Mouse (Mus musculus) liver, embryonic 16.5 days (tissue): ENCODE data around the gene Rpl35. TPM values are rescaled to one million over a fixed set of nuclear protein-coding genes. Genes with fewer than 3 reads are reported as not detected.

Experiments
- ATAC-seq: fragments of 200-750 bp; cut with Nextera tagmentation; 2 replicates; pipeline ENCODE4 v1.8.0; 2017; ENCODE audit warnings: low read depth, mild to moderate bottlenecking, moderate number of reproducible peaks, moderate library complexity
- H3K27ac ChIP-seq: fragments of 300-500 bp; sonication (generic); 2 replicates; pipeline ENCODE4 v1.5.1; 2014; ENCODE audit warnings: mild to moderate bottlenecking, low read length
- H3K27me3 ChIP-seq: fragments of 300-500 bp; sonication (generic); 2 replicates; pipeline ENCODE4 v1.6.1; 2014; ENCODE audit warnings: low read depth, low read length, mixed read lengths; ENCODE audit not compliant: control insufficient read depth, insufficient read depth
- H3K36me3 ChIP-seq: fragments of 300-500 bp; sonication (generic); 2 replicates; pipeline ENCODE4 v1.6.1; 2014; ENCODE audit warnings: mild to moderate bottlenecking; ENCODE audit not compliant: control insufficient read depth, insufficient read depth
- H3K4me1 ChIP-seq: fragments of 300-500 bp; sonication (generic); 2 replicates; pipeline ENCODE4 v1.6.1; 2014; ENCODE audit warnings: low read depth, low read length, mixed read lengths; ENCODE audit not compliant: control insufficient read depth
- H3K4me2 ChIP-seq: fragments of 300-500 bp; sonication (generic); 2 replicates; pipeline ENCODE4 v1.6.1; 2014; ENCODE audit warnings: low read depth, low read length, mixed read lengths
- H3K4me3 ChIP-seq: fragments of 300-500 bp; sonication (generic); 2 replicates; pipeline ENCODE4 v1.5.1; 2014; ENCODE audit warnings: low read depth, mild to moderate bottlenecking, low read length
- H3K9ac ChIP-seq: fragments of 300-500 bp; sonication (generic); 2 replicates; pipeline ENCODE4 v1.6.1; 2014; ENCODE audit warnings: low read depth, low read length
- H3K9me3 ChIP-seq: fragments of 300-500 bp; sonication (generic); replicated peaks from 2 replicates; pipeline ENCODE4 v1.6.1; 2016; ENCODE audit warnings: low read length; ENCODE audit not compliant: control insufficient read depth
- WGBS: fragments of 180-500 bp; shearing (Covaris S2); extraction: QIAGEN DNeasy Blood & Tissue Kit; methylation state at CpG from one replicate; pipeline ENCODE4 v1.1.7; 2014; ENCODE audit not compliant: insufficient replicate concordance; 5-methylcytosine and 5-hydroxymethylcytosine counted together
- polyA plus RNA-seq: library from polyadenylated mRNA; unstranded; fragments of >200 nt; fragmentation: Nextera tagmentation; extraction: Ambion mirVana; gene quantifications from 2 replicates; pipeline ENCODE4 v1.2.1, GENCODE M21; 2015

The Rpl35 gene
- polyA plus RNA-seq, 1 experiment from 2014 or later = 456 TPM

- Histone ChIP-seq H3K4me2 (0 out of 2 replicates have a peak overlapping the region, but pooled peaks have one; percentile 84), H3K27ac (peak overlapping the region; percentile 51; the same call in 1 of the 2 replicates), H3K36me3 (peaks cover 20% of the 10 kb centered on the region), H3K9me3 (no peaks in the 10 kb centered on the region), H3K4me3 (no peak overlapping the region), H3K4me1 (peaks cover 45% of the 10 kb centered on the region), H3K9ac (0 out of 2 replicates have a peak overlapping the region, but pooled peaks have one; percentile 1), H3K27me3 (no peaks in the 10 kb centered on the region)
- no peak for ATAC-seq
- whole genome bisulfite sequencing = 66% methylated on average over 3 of the region's 3 CpGs
These were observed 3.6 kb downstream of the Rpl35 start for GRCm38 (mm10) chr2:39001866-39002265.

- WGBS = 70% methylated on average over 4 of the region's 4 CpGs
- peaks cover 20% of the 10 kb centered on the region for H3K36me3 ChIP-seq
- no peak for ATAC-seq
- peaks cover 33% of the 10 kb centered on the region for H3K4me1 ChIP-seq
- H3K4me3 ChIP-seq = no peak overlapping the region
- no peak overlapping the region for H3K27ac ChIP-seq
- H3K9ac ChIP-seq = no peak overlapping the region
- H3K9me3 ChIP-seq = no peaks in the 10 kb centered on the region
- H3K4me2 ChIP-seq = no peak overlapping the region
- H3K27me3 ChIP-seq = no peaks in the 10 kb centered on the region
These were observed 4.9 kb downstream of the Rpl35 start for GRCm38 (mm10) chr2:39000587-39000919.

GRCm38 (mm10) chr2:38999910-39000586 is 5.4 kb downstream of the Rpl35 start:
- Histone ChIP-seq H3K27ac (no peak overlapping the region), H3K27me3 (no peaks in the 10 kb centered on the region), H3K36me3 (peaks cover 20% of the 10 kb centered on the region), H3K9me3 (no peaks in the 10 kb centered on the region), H3K4me3 (no peak overlapping the region), H3K4me2 (no peak overlapping the region), H3K9ac (no peak overlapping the region), H3K4me1 (peaks cover 33% of the 10 kb centered on the region)
- 50% methylated on average over 8 of the region's 8 CpGs for WGBS
- ATAC-seq = no peak

- WGBS = 42% methylated on average over 4 of the region's 4 CpGs
- H3K9ac ChIP-seq = no peak overlapping the region
- no peak for ATAC-seq
- no peaks in the 10 kb centered on the region for H3K27me3 ChIP-seq
- no peaks in the 10 kb centered on the region for H3K9me3 ChIP-seq
- peaks cover 32% of the 10 kb centered on the region for H3K4me1 ChIP-seq
- no peak overlapping the region for H3K4me2 ChIP-seq
- no peak overlapping the region for H3K4me3 ChIP-seq
- H3K36me3 ChIP-seq = peaks cover 20% of the 10 kb centered on the region
- H3K27ac ChIP-seq = peak overlapping the region; percentile 10; the same call in 1 of the 2 replicates
These were observed 6.0 kb downstream of the Rpl35 start for GRCm38 (mm10) chr2:38999381-38999780.

- no peaks in the 10 kb centered on the region for H3K27me3 ChIP-seq
- peak within 1 kb of the TSS; percentile 68 for H3K4me2 ChIP-seq
- H3K27ac ChIP-seq = peak within 1 kb of the TSS; percentile 65
- peak within 1 kb of the TSS; percentile 52 for H3K9ac ChIP-seq
- peaks cover 20% of the 10 kb centered on the region for H3K36me3 ChIP-seq
- ATAC-seq = peak; percentile 89
- 10% methylated on average over 33 of the region's 33 CpGs for WGBS
- peaks cover 15% of the 10 kb centered on the region for H3K4me1 ChIP-seq
- H3K9me3 ChIP-seq = no peaks in the 10 kb centered on the region
- H3K4me3 ChIP-seq = peak within 1 kb of the TSS; percentile 58
These were observed 7.7 kb downstream of the Rpl35 start, which contains the start of gene Wdr38 for GRCm38 (mm10) chr2:38997386-38998374. Gene Wdr38, plus strand, starts transcription at chr2:38997476.

- no peaks in the 10 kb centered on the region for H3K9me3 ChIP-seq
- H3K4me1 ChIP-seq = peaks cover 26% of the 10 kb centered on the region
- no peak overlapping the region for H3K9ac ChIP-seq
- no peaks in the 10 kb centered on the region for H3K36me3 ChIP-seq
- H3K27ac ChIP-seq = no peak overlapping the region
- WGBS = 66% methylated on average over 4 of the region's 4 CpGs
- ATAC-seq = no peak
- H3K4me3 ChIP-seq = no peak overlapping the region
- H3K4me2 ChIP-seq = no peak overlapping the region
- no peaks in the 10 kb centered on the region for H3K27me3 ChIP-seq
These were observed 13.0 kb downstream of the Rpl35 start for GRCm38 (mm10) chr2:38992452-38992851.

- no peak for ATAC-seq
- Histone ChIP-seq H3K4me3 (no peak overlapping the region), H3K4me1 (peaks cover 29% of the 10 kb centered on the region), H3K27ac (no peak overlapping the region), H3K36me3 (no peaks in the 10 kb centered on the region), H3K4me2 (no peak overlapping the region), H3K27me3 (no peaks in the 10 kb centered on the region), H3K9me3 (no peaks in the 10 kb centered on the region), H3K9ac (no peak overlapping the region)
- 29% methylated on average over 4 of the region's 4 CpGs for WGBS
These were observed 13.4 kb downstream of the Rpl35 start for GRCm38 (mm10) chr2:38992004-38992403.

GRCm38 (mm10) chr2:38988929-38989328 is 16.5 kb downstream of the Rpl35 start:
- ATAC-seq = peak; percentile 85
- H3K27ac ChIP-seq = peak overlapping the region; percentile 37; the same call in 1 of the 2 replicates

More at GRCm38 (mm10) chr2:38988929-38989328, 16.5 kb downstream of the Rpl35 start:
- no peak overlapping the region for H3K4me3 ChIP-seq
- H3K4me1 ChIP-seq = peaks cover 29% of the 10 kb centered on the region
- H3K9me3 ChIP-seq = peaks cover under 1% of the 10 kb centered on the region; the same call in 1 of the 2 replicates
- WGBS = 30% methylated on average over 2 of the region's 2 CpGs
- no peak overlapping the region for H3K4me2 ChIP-seq
- no peaks in the 10 kb centered on the region for H3K36me3 ChIP-seq
- no peak overlapping the region for H3K9ac ChIP-seq
- no peaks in the 10 kb centered on the region for H3K27me3 ChIP-seq
